Mouse (Mus musculus) erythroid progenitor cell, adult 5-6 weeks (primary cell): Measurements from ENCODE around the gene Taco1. TPM values are rescaled to one million over a fixed set of nuclear protein-coding genes. Genes with fewer than 3 reads are reported as not detected.
"Not testable (repeated sequence)": the region's sequence is repeated elsewhere in the genome, so short reads cannot be mapped to it uniquely, and the experiment has no call there.

Source experiments
- ATAC-seq: replicated peaks from 2 replicates; pipeline ENCODE4 v1.8.0; 2016; ENCODE audit warnings: moderate number of reproducible peaks, mild to moderate bottlenecking, moderate TSS enrichment, inconsistent platforms; ENCODE audit not compliant: poor library complexity, low FRiP score, severe bottlenecking
- total RNA-seq, 2 experiments: library from RNA; stranded (forward) in 1 of 2; stranded (reverse) in 1 of 2; fragments of 150-400 nt in 1 of 2; fragments of 186-747, 209-891 nt in 1 of 2; gene quantifications; 2 replicates each; pipeline versions ENCODE4 v1.2.3 to v1.2.4; 2015 to 2017; ENCODE audit warnings: low replicate concordance in 2 of 2

Taco1 gene
- total RNA-seq (2015; ENCODE audit: low replicate concordance) (5.9 TPM in 1 of 2 replicates, not detected in the other), total RNA-seq (2017; ENCODE audit: low replicate concordance) (4.1 and 6.8 TPM in 2 replicates)

- peak; percentile 97 for ATAC-seq
Observed at GRCm38 (mm10) chr11:106065923-106066571, at the start of gene Taco1. Taco1 (plus strand) TSS chr11:106066061.

GRCm38 (mm10) chr11:106016440-106016839, 49.4 kb upstream of the Taco1 start:
- ATAC-seq: no peak

- no peak for ATAC-seq
Observed at GRCm38 (mm10) chr11:106020051-106020763, 45.7 kb upstream of the Taco1 start.

GRCm38 (mm10) chr11:106025774-106026173, 40.1 kb upstream of the Taco1 start:
- 0 out of 2 replicates have a peak, but pooled peaks have one; percentile 40 for ATAC-seq

- ATAC-seq: peak; percentile 73
Observed at GRCm38 (mm10) chr11:106026465-106027151, 39.3 kb upstream of the Taco1 start.

- ATAC-seq: no peak; the same call in 1 of the 2 replicates
Observed at GRCm38 (mm10) chr11:106027607-106028006, 38.3 kb upstream of the Taco1 start.

- not testable (repeated sequence) for ATAC-seq
Observed at GRCm38 (mm10) chr11:106032074-106032473, 33.8 kb upstream of the Taco1 start.

- ATAC-seq: peak; percentile 40
Observed at GRCm38 (mm10) chr11:106033491-106033919, 32.4 kb upstream of the Taco1 start.

- ATAC-seq: no peak
Observed at GRCm38 (mm10) chr11:106034986-106035385, 30.9 kb upstream of the Taco1 start.

- ATAC-seq: peak; percentile 96
Observed at GRCm38 (mm10) chr11:106036548-106037417, 29.1 kb upstream of the Taco1 start, which contains the start of gene Dcaf7. Dcaf7 (plus strand) TSS chr11:106036872.

- ATAC-seq: no peak
Observed at GRCm38 (mm10) chr11:106037418-106037751, 28.5 kb upstream of the Taco1 start.

- ATAC-seq: no peak
Observed at GRCm38 (mm10) chr11:106044349-106044748, 21.5 kb upstream of the Taco1 start.

- ATAC-seq: no peak
Observed at GRCm38 (mm10) chr11:106045256-106045655, 20.6 kb upstream of the Taco1 start.

- ATAC-seq: no peak
Observed at GRCm38 (mm10) chr11:106045780-106046179, 20.1 kb upstream of the Taco1 start.

- no peak for ATAC-seq
Observed at GRCm38 (mm10) chr11:106046584-106046983, 19.3 kb upstream of the Taco1 start.

- no peak for ATAC-seq
Observed at GRCm38 (mm10) chr11:106053921-106054320, 11.9 kb upstream of the Taco1 start.

- no peak for ATAC-seq
Observed at GRCm38 (mm10) chr11:106054600-106054999, 11.3 kb upstream of the Taco1 start.

- ATAC-seq: no peak
Observed at GRCm38 (mm10) chr11:106055341-106055740, 10.5 kb upstream of the Taco1 start.

GRCm38 (mm10) chr11:106056819-106057491, 8.9 kb upstream of the Taco1 start:
- peak; percentile 57; the same call in 1 of the 2 replicates for ATAC-seq
